Mouse (Mus musculus): ENCODE measurements around the gene Lcn3. TPM values are rescaled to one million over a fixed set of nuclear protein-coding genes. Genes with fewer than 3 reads are reported as not detected.

Lcn3 gene
- total and polyA plus RNA-seq, 2 experiments from 2014 or later: not detected

GRCm38 (mm10) chr2:25767764-25768163, 2.4 kb downstream of the Lcn3 start:
- TF ChIP-seq CTCF (IDR thresholded peaks at IDR 0.05; ENCODE audit: low read depth): no peak
- Histone ChIP-seq H3K9ac (replicated peaks; ENCODE audit: low read length) (no peak overlapping the region), H3K27ac (no peak overlapping the region), H3K27me3 (ENCODE audit: insufficient read depth, low read length) (no peaks in the 10 kb centered on the region), H3K4me3 (ENCODE audit: low read length) (no peak overlapping the region), H3K4me1 (ENCODE audit: insufficient read depth, low read length) (no peaks in the 10 kb centered on the region), H3K4me2 (ENCODE audit: low read depth, low read length) (no peak overlapping the region), H3K36me3 (ENCODE audit: insufficient read depth, low read length) (no peaks in the 10 kb centered on the region), H3K9me3 (ENCODE audit: low read length) (no peaks in the 10 kb centered on the region)
- WGBS: 89% methylated on average over 4 of the region's 4 CpGs
- no peak for DNase-seq (ENCODE audit: low spot score)
- ATAC-seq: no peak

GRCm38 (mm10) chr2:25773507-25773906, 8.1 kb downstream of the Lcn3 start:
- no peak overlapping the region for H3K27ac ChIP-seq
- ATAC-seq (no peak), DNase-seq (ENCODE audit: low spot score) (no peak)
- TF ChIP-seq CTCF (IDR thresholded peaks at IDR 0.05; ENCODE audit: low read depth): no peak
- H3K4me2 ChIP-seq (ENCODE audit: low read depth, low read length): no peak overlapping the region
- WGBS: 80% methylated on average over 2 of the region's 2 CpGs
- no peaks in the 10 kb centered on the region for H3K27me3 ChIP-seq (ENCODE audit: insufficient read depth, low read length)
- H3K4me1 ChIP-seq (ENCODE audit: insufficient read depth, low read length): no peaks in the 10 kb centered on the region
- H3K9me3 ChIP-seq (ENCODE audit: low read length): no peaks in the 10 kb centered on the region
- H3K4me3 ChIP-seq (ENCODE audit: low read length): no peak overlapping the region
- H3K36me3 ChIP-seq (ENCODE audit: insufficient read depth, low read length): no peaks in the 10 kb centered on the region
- H3K9ac ChIP-seq (replicated peaks; ENCODE audit: low read length): no peak overlapping the region

GRCm38 (mm10) chr2:25774640-25775039, 9.3 kb downstream of the Lcn3 start:
- Histone ChIP-seq H3K36me3 (ENCODE audit: insufficient read depth, low read length) (no peaks in the 10 kb centered on the region), H3K9me3 (ENCODE audit: low read length) (no peaks in the 10 kb centered on the region), H3K4me2 (ENCODE audit: low read depth, low read length) (no peak overlapping the region), H3K4me1 (ENCODE audit: insufficient read depth, low read length) (no peaks in the 10 kb centered on the region), H3K9ac (replicated peaks; ENCODE audit: low read length) (no peak overlapping the region), H3K27me3 (ENCODE audit: insufficient read depth, low read length) (no peaks in the 10 kb centered on the region), H3K4me3 (ENCODE audit: low read length) (no peak overlapping the region), H3K27ac (no peak overlapping the region)
- no peak for TF ChIP-seq CTCF (IDR thresholded peaks at IDR 0.05; ENCODE audit: low read depth)
- DNase-seq (ENCODE audit: low spot score) (no peak), ATAC-seq (no peak)
- WGBS: 73% methylated on average over 2 of the region's 2 CpGs

GRCm38 (mm10) chr2:25775991-25776390, 10.6 kb downstream of the Lcn3 start:
- TF ChIP-seq CTCF (IDR thresholded peaks at IDR 0.05; ENCODE audit: low read depth): no peak
- Histone ChIP-seq H3K9ac (replicated peaks; ENCODE audit: low read length) (no peak overlapping the region), H3K4me2 (ENCODE audit: low read depth, low read length) (no peak overlapping the region), H3K4me1 (ENCODE audit: insufficient read depth, low read length) (no peaks in the 10 kb centered on the region), H3K36me3 (ENCODE audit: insufficient read depth, low read length) (no peaks in the 10 kb centered on the region), H3K4me3 (ENCODE audit: low read length) (no peak overlapping the region), H3K9me3 (ENCODE audit: low read length) (no peaks in the 10 kb centered on the region), H3K27ac (no peak overlapping the region), H3K27me3 (ENCODE audit: insufficient read depth, low read length) (no peaks in the 10 kb centered on the region)
- no peak for DNase-seq (ENCODE audit: low spot score)
- 63% methylated on average over 3 of the region's 3 CpGs for WGBS
- no peak for ATAC-seq

- H3K4me1 ChIP-seq (ENCODE audit: insufficient read depth, low read length): no peaks in the 10 kb centered on the region
- H3K27ac ChIP-seq: no peak within 1 kb of the TSS
- 96% methylated on average over 1 of the region's 1 CpGs for WGBS
- no peak within 1 kb of the TSS for H3K9ac ChIP-seq (replicated peaks; ENCODE audit: low read length)
- DNase-seq (ENCODE audit: low spot score) (no peak), ATAC-seq (no peak)
- no peaks in the 10 kb centered on the region for H3K27me3 ChIP-seq (ENCODE audit: insufficient read depth, low read length)
- no peak for TF ChIP-seq CTCF (IDR thresholded peaks at IDR 0.05; ENCODE audit: low read depth)
- no peaks in the 10 kb centered on the region for H3K9me3 ChIP-seq (ENCODE audit: low read length)
- no peaks in the 10 kb centered on the region for H3K36me3 ChIP-seq (ENCODE audit: insufficient read depth, low read length)
- H3K4me3 ChIP-seq (ENCODE audit: low read length): no peak within 1 kb of the TSS
- no peak within 1 kb of the TSS for H3K4me2 ChIP-seq (ENCODE audit: low read depth, low read length)
Measured at GRCm38 (mm10) chr2:25776717-25777116, 11.3 kb downstream of the Lcn3 start, which contains the start of gene Lcn11. Gene Lcn11 (plus strand): TSS chr2:25777017.

GRCm38 (mm10) chr2:25779076-25779475, 13.7 kb downstream of the Lcn3 start:
- Histone ChIP-seq H3K36me3 (ENCODE audit: insufficient read depth, low read length) (no peaks in the 10 kb centered on the region), H3K27me3 (ENCODE audit: insufficient read depth, low read length) (no peaks in the 10 kb centered on the region), H3K4me3 (ENCODE audit: low read length) (no peak overlapping the region), H3K4me1 (ENCODE audit: insufficient read depth, low read length) (no peaks in the 10 kb centered on the region), H3K27ac (no peak overlapping the region), H3K9me3 (ENCODE audit: low read length) (no peaks in the 10 kb centered on the region), H3K9ac (replicated peaks; ENCODE audit: low read length) (no peak overlapping the region), H3K4me2 (ENCODE audit: low read depth, low read length) (no peak overlapping the region)
- no peak for TF ChIP-seq CTCF (IDR thresholded peaks at IDR 0.05; ENCODE audit: low read depth)
- no peak for DNase-seq (ENCODE audit: low spot score)
- WGBS: 91% methylated on average over 9 of the region's 9 CpGs
- no peak for ATAC-seq

- H3K36me3 ChIP-seq (ENCODE audit: insufficient read depth, low read length): no peaks in the 10 kb centered on the region
Measured at GRCm38 (mm10) chr2:25780921-25781320, 15.6 kb downstream of the Lcn3 start.

More at GRCm38 (mm10) chr2:25780921-25781320, 15.6 kb downstream of the Lcn3 start:
- no peak for DNase-seq (ENCODE audit: low spot score)
- H3K27me3 ChIP-seq (ENCODE audit: insufficient read depth, low read length): no peaks in the 10 kb centered on the region
- no peak overlapping the region for H3K27ac ChIP-seq
- H3K4me2 ChIP-seq (ENCODE audit: low read depth, low read length): no peak overlapping the region
- H3K4me1 ChIP-seq (ENCODE audit: insufficient read depth, low read length): no peaks in the 10 kb centered on the region
- WGBS: 59% methylated on average over 4 of the region's 4 CpGs
- H3K9me3 ChIP-seq (ENCODE audit: low read length): no peaks in the 10 kb centered on the region
- no peak overlapping the region for H3K4me3 ChIP-seq (ENCODE audit: low read length)
- H3K9ac ChIP-seq (replicated peaks; ENCODE audit: low read length): no peak overlapping the region
- no peak for ATAC-seq
- TF ChIP-seq CTCF (IDR thresholded peaks at IDR 0.05; ENCODE audit: low read depth): no peak
